Mouse (Mus musculus) bone marrow, adult 2 months (tissue): ENCODE results near the gene Lrrc2. TPM values are rescaled to one million over a fixed set of nuclear protein-coding genes. Genes with fewer than 3 reads are reported as not detected.

ENCODE experiments used
- H3K27ac ChIP-seq: fragments of 200-500 bp; 2 replicates; pipeline ENCODE4 v1.5.1; 2012; ENCODE audit warnings: low read depth, mild to moderate bottlenecking, control low read depth, inconsistent platforms, low read length; ENCODE audit not compliant: control insufficient read depth, poor library complexity, insufficient read depth
- H3K4me1 ChIP-seq: fragments of 200-500 bp; 2 replicates; pipeline ENCODE4 v1.6.1; 2011; ENCODE audit warnings: low read length; ENCODE audit not compliant: control insufficient read depth, insufficient read depth
- H3K4me3 ChIP-seq: fragments of 200-500 bp; replicated peaks from 2 replicates; pipeline ENCODE3; 2011; ENCODE audit warnings: mild to moderate bottlenecking, low read depth, low read length, control low read depth; ENCODE audit not compliant: control insufficient read depth
- CTCF ChIP-seq: fragments of 200-500 bp; IDR thresholded peaks from 2 replicates; pipeline ENCODE4 v1.5.1; 2011; ENCODE audit warnings: low read length, control low read depth; ENCODE audit not compliant: control insufficient read depth, insufficient read depth
- POLR2A ChIP-seq: fragments of 200-500 bp; IDR thresholded peaks from 2 replicates; pipeline ENCODE4 v1.6.1; 2011; ENCODE audit warnings: low read depth, mild to moderate bottlenecking, control low read depth, low read length, borderline replicate concordance; ENCODE audit not compliant: control insufficient read depth
- WGBS: fragments of 180-500 bp; shearing (Covaris S2); methylation state at CpG from one replicate; pipeline ENCODE4 v1.1.7; 2018; 5-methylcytosine and 5-hydroxymethylcytosine counted together
- polyA plus RNA-seq: library from polyadenylated mRNA; stranded (reverse); fragments of >200 nt; gene quantifications from 2 replicates; pipeline ENCODE4 v1.2.4, GENCODE M21; 2011; ENCODE audit warnings: low replicate concordance; ENCODE audit not compliant: missing spikeins, insufficient read depth, insufficient read length

Lrrc2 gene
- polyA plus RNA-seq, 1 experiment = 2.5 TPM

DNA sequence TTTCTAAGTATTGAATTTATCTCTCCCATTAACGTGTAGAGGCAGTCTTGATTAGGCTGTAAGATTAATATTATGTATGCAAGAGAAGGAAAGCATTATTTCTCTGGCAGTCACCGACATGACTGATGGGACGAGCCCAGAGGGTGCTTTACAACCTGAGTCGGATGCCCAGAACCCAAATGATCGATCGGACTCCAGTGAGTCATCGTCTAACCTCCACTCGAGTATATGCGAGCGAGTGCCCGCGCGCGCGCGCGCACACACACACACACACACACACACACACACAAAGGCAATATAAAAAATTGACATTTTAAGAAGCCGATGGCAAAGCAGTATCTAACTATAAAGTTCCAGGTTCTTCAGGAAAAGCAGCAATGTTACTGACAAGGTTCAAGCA lies 6.0 kb upstream of the Lrrc2 start:
- WGBS = 29% methylated on average over 18 of the region's 18 CpGs
- no peak overlapping the region for H3K4me3 ChIP-seq
- no peak overlapping the region for H3K27ac ChIP-seq
- TF ChIP-seq CTCF = no peak
- no peak for TF ChIP-seq POLR2A
- no peaks in the 10 kb centered on the region for H3K4me1 ChIP-seq

DNA sequence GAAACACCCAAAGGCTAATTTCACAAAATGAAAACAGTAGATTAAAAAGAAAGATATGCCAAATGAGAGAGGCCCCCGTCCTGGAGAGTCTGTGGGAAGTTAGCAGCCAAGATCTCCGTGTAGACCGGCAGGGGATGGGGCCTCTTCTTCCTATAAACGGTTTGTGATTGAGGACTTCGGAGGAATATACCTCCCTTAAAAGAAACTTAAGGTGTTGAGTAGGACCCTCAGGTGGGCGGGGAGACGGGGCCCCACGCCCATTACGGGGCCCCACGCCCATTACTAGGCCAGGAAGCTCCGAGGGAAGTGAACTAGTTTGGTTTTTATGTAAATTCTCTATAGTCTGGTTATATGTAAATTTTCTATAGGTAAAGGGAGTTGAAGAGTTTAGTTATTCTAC lies 5.4 kb upstream of the Lrrc2 start, which contains the start of gene Tdgf1:
Gene Tdgf1 (minus strand): TSS at position 233 of the 400 bp plus-strand sequence.
- Histone ChIP-seq H3K27ac (no peak within 1 kb of the TSS), H3K4me1 (no peaks in the 10 kb centered on the region; the same call in 1 of the 2 replicates), H3K4me3 (no peak within 1 kb of the TSS)
- TF ChIP-seq POLR2A (no peak), CTCF (no peak)
- WGBS = 18% methylated on average over 11 of the region's 11 CpGs

DNA sequence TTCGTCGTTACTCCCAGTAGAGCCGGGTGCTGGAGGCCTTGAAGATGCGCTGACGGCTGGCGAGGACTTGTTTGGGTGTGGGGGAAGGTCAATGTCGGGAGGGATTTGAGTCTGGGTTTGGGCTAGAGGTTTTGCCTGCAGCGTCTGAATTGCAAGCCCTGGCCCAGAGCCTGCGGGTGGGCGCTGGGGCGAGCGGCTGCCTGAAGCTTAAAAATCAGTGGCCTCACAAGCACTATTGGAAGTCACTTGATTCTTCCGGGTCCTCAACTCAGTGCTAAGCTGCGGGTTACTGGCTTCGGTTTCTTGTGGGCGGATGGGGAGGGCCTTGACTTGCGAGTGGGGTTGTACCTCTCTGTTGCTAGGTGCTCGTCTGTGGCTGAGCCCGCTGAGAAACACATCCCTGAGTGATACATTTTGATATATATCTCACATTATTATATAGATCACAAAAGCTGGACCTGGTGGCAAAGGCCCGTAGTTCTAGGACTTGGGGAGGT lies 4.7 kb upstream of the Lrrc2 start:
- Histone ChIP-seq H3K4me1 (no peaks in the 10 kb centered on the region; the same call in 1 of the 2 replicates), H3K27ac (no peak overlapping the region), H3K4me3 (no peak overlapping the region)
- 32% methylated on average over 20 of the region's 20 CpGs for whole genome bisulfite sequencing
- TF ChIP-seq CTCF (no peak), POLR2A (no peak)

DNA sequence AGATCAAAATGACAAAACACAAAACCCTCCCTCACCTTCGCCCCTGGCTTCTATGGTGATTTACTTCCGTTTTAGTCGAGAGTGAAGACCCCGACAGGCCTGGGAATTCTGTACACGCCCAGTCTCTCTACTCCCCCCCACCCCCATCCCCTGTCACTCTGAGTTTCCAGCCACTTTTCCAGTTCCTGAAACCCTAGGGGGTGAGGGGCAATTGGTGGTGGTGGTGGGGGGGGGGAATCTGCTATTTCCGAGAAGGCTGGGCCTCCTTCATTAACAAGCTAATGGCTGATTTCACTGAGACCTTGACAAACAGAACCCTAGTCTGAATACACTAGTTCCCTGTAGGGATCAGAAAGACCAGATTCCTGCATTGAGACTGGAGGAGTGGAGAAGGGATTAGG lies 4.1 kb upstream of the Lrrc2 start:
- TF ChIP-seq CTCF (no peak), POLR2A (no peak)
- Histone ChIP-seq H3K4me1 (peaks cover 2% of the 10 kb centered on the region; the same call in 1 of the 2 replicates), H3K27ac (no peak overlapping the region), H3K4me3 (no peak overlapping the region)
- WGBS = 73% methylated on average over 6 of the region's 6 CpGs

DNA sequence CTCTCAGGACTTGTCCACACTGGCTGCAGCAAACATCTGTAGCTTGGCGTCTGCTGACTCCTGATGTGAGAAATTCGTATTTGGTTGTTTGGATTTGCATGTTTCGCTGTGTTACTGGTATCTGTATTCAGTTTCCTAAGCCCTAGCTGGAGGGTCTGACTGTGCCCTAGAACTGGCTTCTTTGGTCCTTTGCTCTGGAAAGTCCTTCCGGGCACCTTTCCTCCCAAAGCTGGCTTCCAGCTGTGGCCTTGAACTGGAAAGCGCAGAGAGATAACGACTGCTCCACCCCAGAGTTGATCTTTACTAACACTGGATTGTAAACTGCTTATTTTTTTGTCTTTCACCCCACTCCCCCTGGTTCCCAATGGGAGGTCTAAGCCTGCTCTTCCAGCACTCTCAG lies 3.4 kb upstream of the Lrrc2 start:
- WGBS = 90% methylated on average over 6 of the region's 6 CpGs
- H3K27ac ChIP-seq = no peak overlapping the region

DNA sequence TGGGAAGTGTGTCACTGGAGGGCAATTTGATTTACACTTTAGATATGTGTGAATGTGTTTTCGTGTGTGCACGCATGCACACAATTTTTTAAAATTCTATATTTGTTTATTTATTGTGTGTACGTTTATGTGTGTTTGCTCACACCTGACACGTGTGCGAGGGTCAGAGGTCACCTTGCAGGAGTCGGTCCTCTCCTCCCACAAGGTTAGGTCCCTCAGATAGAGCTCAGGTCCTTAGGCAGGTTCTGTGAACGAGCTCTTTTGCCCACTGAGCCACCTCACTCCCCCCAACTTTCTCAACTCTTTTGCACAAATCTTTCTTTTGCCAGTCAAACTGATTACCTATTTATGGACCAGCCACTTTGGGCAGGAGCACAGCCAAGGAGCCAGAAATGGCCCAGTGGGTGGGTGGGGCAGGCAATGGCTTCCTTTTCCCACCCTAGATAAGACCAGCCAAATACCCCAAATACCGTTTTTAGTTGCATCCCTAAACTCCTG lies 2.5 kb upstream of the Lrrc2 start:
- TF ChIP-seq CTCF = no peak
- no peak for TF ChIP-seq POLR2A
- Histone ChIP-seq H3K27ac (no peak overlapping the region), H3K4me1 (peaks cover 3% of the 10 kb centered on the region; the same call in 1 of the 2 replicates), H3K4me3 (no peak overlapping the region)
- 72% methylated on average over 8 of the region's 8 CpGs for WGBS

More for the DNA sequence above, 3.4 kb upstream of the Lrrc2 start:
- no peak for TF ChIP-seq CTCF
- no peak for TF ChIP-seq POLR2A
- Histone ChIP-seq H3K4me1 (peaks cover 3% of the 10 kb centered on the region; the same call in 1 of the 2 replicates), H3K4me3 (no peak overlapping the region)

DNA sequence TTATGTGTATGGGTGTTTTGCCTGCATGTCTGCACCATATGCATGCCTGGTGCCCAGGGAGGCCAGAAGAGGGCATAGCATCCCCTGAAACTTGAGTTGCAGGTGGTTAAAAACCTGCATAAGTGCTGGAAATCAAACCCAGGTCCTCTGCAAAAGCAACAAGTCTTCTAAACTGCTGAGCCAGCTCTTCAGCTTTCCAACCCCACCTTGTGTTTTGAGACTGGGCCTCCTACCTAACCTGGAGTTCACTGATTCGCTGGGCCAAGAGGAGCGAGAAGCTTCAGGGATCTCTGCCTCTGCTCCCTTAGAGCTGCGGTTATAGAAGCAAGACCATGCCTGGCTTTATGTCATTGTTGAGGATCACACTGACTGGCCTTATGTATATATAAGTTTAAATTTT lies 1.2 kb upstream of the Lrrc2 start:
- TF ChIP-seq POLR2A (no peak), CTCF (no peak)
- WGBS = 89% methylated on average over 3 of the region's 3 CpGs
- H3K27ac ChIP-seq = no peak overlapping the region
- peaks cover 3% of the 10 kb centered on the region; the same call in 1 of the 2 replicates for H3K4me1 ChIP-seq
- no peak overlapping the region for H3K4me3 ChIP-seq

DNA sequence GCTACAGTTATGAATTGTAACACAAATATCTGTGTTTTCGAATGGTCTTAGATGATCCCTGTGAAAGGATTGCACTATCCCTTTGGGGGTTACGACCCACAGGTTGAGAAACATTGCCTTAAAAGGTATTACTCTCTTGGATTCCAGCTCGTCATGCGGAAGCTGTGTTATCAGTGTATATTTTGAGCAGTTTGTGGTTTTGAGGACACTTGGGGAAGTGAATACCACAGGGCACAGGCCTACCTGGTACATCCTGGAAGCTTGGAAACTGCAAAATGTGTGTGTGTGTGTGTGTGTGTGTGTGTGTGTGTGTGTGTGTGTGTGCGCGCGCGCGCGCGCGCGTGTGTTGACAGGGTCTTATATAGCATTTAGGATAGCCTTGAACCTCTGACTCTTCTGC lies 521 bp downstream of the Lrrc2 start:
- 67% methylated on average over 13 of the region's 13 CpGs for WGBS
- peaks cover 3% of the 10 kb centered on the region; the same call in 1 of the 2 replicates for H3K4me1 ChIP-seq
- H3K4me3 ChIP-seq = no peak overlapping the region
- TF ChIP-seq CTCF (no peak), POLR2A (no peak)
- no peak overlapping the region for H3K27ac ChIP-seq

DNA sequence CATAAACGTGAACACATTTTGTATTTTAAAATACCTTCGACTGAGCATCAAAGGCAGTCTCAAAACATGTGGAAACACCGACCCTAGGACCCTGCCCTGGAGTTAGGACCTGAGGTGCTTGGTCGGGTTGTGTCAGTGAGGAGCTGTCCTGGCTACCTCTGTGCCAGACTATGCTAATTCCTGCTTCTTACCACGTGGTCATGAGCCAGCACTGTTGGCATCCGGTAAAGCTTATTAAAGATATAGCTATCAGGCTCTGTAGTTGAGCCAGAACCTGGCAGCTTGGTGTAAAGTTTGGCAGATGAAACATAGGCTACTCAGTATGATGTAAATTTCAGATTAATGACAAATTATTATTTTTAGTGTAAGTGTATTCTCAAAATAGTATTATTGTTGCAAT lies 1.1 kb downstream of the Lrrc2 start:
- Histone ChIP-seq H3K4me3 (no peak overlapping the region), H3K4me1 (peaks cover 3% of the 10 kb centered on the region; the same call in 1 of the 2 replicates), H3K27ac (no peak overlapping the region)
- TF ChIP-seq POLR2A (no peak), CTCF (no peak)
- 41% methylated on average over 6 of the region's 6 CpGs for WGBS
